Mouse (Mus musculus) gastrocnemius, postnatal 14 days (tissue): ENCODE results near the gene Ccnyl1. TPM values are rescaled to one million over a fixed set of nuclear protein-coding genes. Genes with fewer than 3 reads are reported as not detected.

Experiments
- DNase-seq: peaks from one replicate; pipeline ENCODE4 v3.0.0; 2021; ENCODE audit warnings: mixed read lengths
- intact Hi-C: fragments of 180-260 bp; cut with DNase I; formaldehyde crosslinking; loops from one replicate; pipeline ENCODE4 v1.15.1; 2025; ENCODE audit warnings: low total_unique reads
- total RNA-seq, 2 experiments: library from RNA; stranded (reverse); gene quantifications; 2 replicates each; pipeline ENCODE4 v1.2.3; 2021

Gene Ccnyl1
- total RNA-seq, 2 experiments from 2014 or later: 17.6 to 22.7 TPM

DNA sequence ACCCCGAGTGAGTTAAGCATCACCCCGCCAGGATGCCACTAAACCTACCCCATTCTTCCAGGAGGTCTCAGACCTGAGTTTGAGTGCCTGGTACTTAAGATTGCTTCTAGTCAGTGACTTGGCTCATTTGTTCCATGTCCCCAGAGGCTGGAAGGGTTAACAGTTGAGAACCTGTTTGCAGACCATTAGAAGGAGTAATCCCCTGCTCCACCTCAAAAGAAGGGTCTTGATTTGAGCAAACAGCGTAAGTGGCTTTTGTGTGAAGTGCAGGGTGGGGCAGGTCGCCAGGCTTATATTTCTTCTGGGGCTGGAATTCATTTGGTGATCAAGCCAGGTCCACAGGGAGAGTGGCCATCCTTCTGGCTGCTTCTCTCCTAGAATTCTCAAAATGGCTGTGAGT, 83.0 kb downstream of the Ccnyl1 start:
- no peak for DNase-seq
- intact Hi-C loops: no loop called here

Other genes starting within 250 kb of the Ccnyl1 start
- gene Creb1, start 157.8 kb upstream of the Ccnyl1 start, total RNA-seq: 10 to 100 TPM; 18.3 to 21.3 TPM
- 10 to 100 TPM in 1 of 2 experiments, 1 to 10 TPM in 1; 7.1 to 12.6 TPM for gene Mettl21a, start 73.2 kb upstream of the Ccnyl1 start, total RNA-seq
- gene Fzd5, start 47.3 kb downstream of the Ccnyl1 start, total RNA-seq: 1 to 10 TPM; 1.6 to 1.8 TPM